Mouse (Mus musculus): Measurements from ENCODE around the gene Fn1. TPM values are rescaled to one million over a fixed set of nuclear protein-coding genes. Genes with fewer than 3 reads are reported as not detected.

Gene Fn1
- polyA plus RNA-seq, 1 experiment, result 112 TPM

- no peaks in the 10 kb centered on the region for H3K4me1 ChIP-seq (ENCODE audit: control insufficient read depth, insufficient read depth, low read length)
- no peak for TF ChIP-seq CTCF (IDR thresholded peaks at IDR 0.05; ENCODE audit: control insufficient read depth, insufficient read depth, low read length)
- TF ChIP-seq POLR2A (IDR thresholded peaks at IDR 0.05; ENCODE audit: borderline replicate concordance, control insufficient read depth, low read depth, low read length), result no peak
- H3K4me3 ChIP-seq (replicated peaks; ENCODE audit: control insufficient read depth, low read depth, low read length), result no peak overlapping the region
- 86% methylated on average over 6 of the region's 6 CpGs for WGBS
- no peak overlapping the region for H3K27ac ChIP-seq (ENCODE audit: control insufficient read depth, insufficient read depth, low read depth, low read length, poor library complexity)
Measured at GRCm38 (mm10) chr1:71658632-71659031, 5.6 kb upstream of the Fn1 start.

DNA sequence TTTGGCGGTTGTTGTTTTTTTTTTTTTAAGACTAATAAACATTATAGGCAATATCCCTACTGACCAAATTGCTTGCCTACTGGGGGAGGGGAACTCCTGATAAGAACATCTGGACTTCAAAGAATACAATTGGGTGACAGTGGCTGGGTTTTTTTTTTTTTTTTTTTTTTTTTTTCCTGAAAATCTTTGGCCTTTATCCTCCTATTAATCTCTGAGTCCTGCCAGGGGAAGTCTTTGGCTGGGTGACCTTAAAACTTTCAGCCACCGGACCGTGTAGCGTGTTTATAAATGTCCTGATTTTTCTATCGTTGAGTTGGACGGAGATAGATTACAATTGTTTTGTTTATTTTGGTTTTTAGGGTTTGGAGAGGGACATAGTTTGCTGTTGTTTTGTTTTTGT, 3.3 kb upstream of the Fn1 start:
- Histone ChIP-seq H3K4me3 (replicated peaks; ENCODE audit: control insufficient read depth, low read depth, low read length) (no peak overlapping the region), H3K4me1 (ENCODE audit: control insufficient read depth, insufficient read depth, low read length) (no peaks in the 10 kb centered on the region), H3K27ac (ENCODE audit: control insufficient read depth, insufficient read depth, low read depth, low read length, poor library complexity) (no peak overlapping the region)
- no peak for TF ChIP-seq POLR2A (IDR thresholded peaks at IDR 0.05; ENCODE audit: borderline replicate concordance, control insufficient read depth, low read depth, low read length)
- no peak for TF ChIP-seq CTCF (IDR thresholded peaks at IDR 0.05; ENCODE audit: control insufficient read depth, insufficient read depth, low read length)
- WGBS, result 79% methylated on average over 6 of the region's 6 CpGs

DNA sequence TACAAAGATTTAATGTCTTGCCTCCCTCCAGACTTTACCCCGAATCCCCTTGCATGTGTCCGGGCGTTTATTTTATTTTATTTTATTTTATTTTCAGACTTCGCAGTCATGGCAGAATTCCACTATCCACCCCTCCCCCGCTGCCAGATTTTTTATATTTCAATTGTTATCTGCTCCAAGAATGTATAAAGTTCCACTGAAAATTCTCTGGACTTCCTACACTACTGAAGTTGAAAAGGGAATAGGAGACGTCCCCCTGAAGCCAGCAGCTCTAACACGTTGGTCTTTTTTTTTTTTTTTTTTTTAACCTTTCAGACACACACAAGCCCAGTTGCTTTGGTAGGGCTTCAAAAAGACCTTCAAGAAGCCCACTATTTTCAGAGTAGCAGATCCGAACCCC, 1.2 kb upstream of the Fn1 start:
- Histone ChIP-seq H3K27ac (ENCODE audit: control insufficient read depth, insufficient read depth, low read depth, low read length, poor library complexity) (no peak overlapping the region), H3K4me1 (ENCODE audit: control insufficient read depth, insufficient read depth, low read length) (no peaks in the 10 kb centered on the region), H3K4me3 (replicated peaks; ENCODE audit: control insufficient read depth, low read depth, low read length) (no peak overlapping the region)
- TF ChIP-seq CTCF (IDR thresholded peaks at IDR 0.05; ENCODE audit: control insufficient read depth, insufficient read depth, low read length) (no peak), POLR2A (IDR thresholded peaks at IDR 0.05; ENCODE audit: borderline replicate concordance, control insufficient read depth, low read depth, low read length) (no peak)
- 21% methylated on average over 8 of the region's 8 CpGs for WGBS

GRCm38 (mm10) chr1:71653400-71654159, 580 bp upstream of the Fn1 start:
- no peak overlapping the region for H3K27ac ChIP-seq (ENCODE audit: control insufficient read depth, insufficient read depth, low read depth, low read length, poor library complexity)
- no peaks in the 10 kb centered on the region for H3K4me1 ChIP-seq (ENCODE audit: control insufficient read depth, insufficient read depth, low read length)
- peak overlapping the region; percentile 37 for H3K4me3 ChIP-seq (replicated peaks; ENCODE audit: control insufficient read depth, low read depth, low read length)
- 2% methylated on average over 24 of the region's 24 CpGs for WGBS
- TF ChIP-seq CTCF (IDR thresholded peaks at IDR 0.05; ENCODE audit: control insufficient read depth, insufficient read depth, low read length) (no peak), POLR2A (IDR thresholded peaks at IDR 0.05; ENCODE audit: borderline replicate concordance, control insufficient read depth, low read depth, low read length) (no peak)

DNA sequence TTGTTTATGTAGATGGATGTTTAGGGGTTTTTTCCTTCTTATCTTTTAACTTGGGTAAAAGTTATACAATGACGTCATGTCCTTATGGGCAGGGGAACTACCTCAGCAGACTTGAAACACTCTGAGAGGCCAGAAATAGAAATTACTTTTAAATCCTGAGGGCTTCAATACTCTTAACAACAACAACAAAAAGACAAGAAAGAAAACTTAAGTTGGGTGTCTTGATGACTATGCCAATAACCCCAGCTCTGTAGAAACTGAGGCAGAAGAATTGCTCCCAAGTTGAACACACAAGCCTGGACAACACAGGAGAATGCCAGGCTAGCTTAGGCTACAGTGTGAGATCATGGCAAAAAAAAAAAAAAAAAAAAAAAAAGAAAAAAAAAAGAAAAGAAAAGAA, 1.2 kb downstream of the Fn1 start:
- no peak overlapping the region for H3K4me3 ChIP-seq (replicated peaks; ENCODE audit: control insufficient read depth, low read depth, low read length)
- WGBS, result 22% methylated on average over 1 of the region's 1 CpGs

DNA sequence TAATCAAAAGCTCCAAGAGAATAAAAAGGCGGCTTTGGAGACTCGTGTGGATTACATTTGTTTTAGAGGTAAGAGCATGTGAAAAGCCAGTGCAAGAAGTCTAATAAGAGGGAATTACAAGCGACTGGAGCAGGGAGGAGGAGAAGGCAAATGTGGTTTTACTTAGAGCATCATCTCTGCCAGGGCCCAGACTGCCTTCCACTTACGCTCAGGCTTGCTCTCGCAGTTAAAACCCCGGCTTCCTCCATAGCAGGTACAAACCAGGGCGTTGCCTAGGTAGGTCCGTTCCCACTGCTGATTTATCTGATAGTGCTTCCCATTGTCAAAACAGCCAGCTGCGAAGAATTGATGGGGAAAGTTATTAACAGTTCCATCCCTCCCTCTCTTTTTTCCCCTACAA, 1.7 kb downstream of the Fn1 start:
- no peak overlapping the region for H3K27ac ChIP-seq (ENCODE audit: control insufficient read depth, insufficient read depth, low read depth, low read length, poor library complexity)
- TF ChIP-seq CTCF (IDR thresholded peaks at IDR 0.05; ENCODE audit: control insufficient read depth, insufficient read depth, low read length), result no peak
- no peak for TF ChIP-seq POLR2A (IDR thresholded peaks at IDR 0.05; ENCODE audit: borderline replicate concordance, control insufficient read depth, low read depth, low read length)
- 63% methylated on average over 9 of the region's 9 CpGs for WGBS

More for the DNA sequence above, 1.2 kb downstream of the Fn1 start:
- H3K4me1 ChIP-seq (ENCODE audit: control insufficient read depth, insufficient read depth, low read length), result no peaks in the 10 kb centered on the region
- no peak for TF ChIP-seq POLR2A (IDR thresholded peaks at IDR 0.05; ENCODE audit: borderline replicate concordance, control insufficient read depth, low read depth, low read length)
- TF ChIP-seq CTCF (IDR thresholded peaks at IDR 0.05; ENCODE audit: control insufficient read depth, insufficient read depth, low read length), result no peak
- no peak overlapping the region for H3K27ac ChIP-seq (ENCODE audit: control insufficient read depth, insufficient read depth, low read depth, low read length, poor library complexity)

GRCm38 (mm10) chr1:71650741-71651140, 2.3 kb downstream of the Fn1 start:
- H3K27ac ChIP-seq (ENCODE audit: control insufficient read depth, insufficient read depth, low read depth, low read length, poor library complexity), result no peak overlapping the region
- no peak overlapping the region for H3K4me3 ChIP-seq (replicated peaks; ENCODE audit: control insufficient read depth, low read depth, low read length)
- 80% methylated on average over 6 of the region's 6 CpGs for WGBS
- no peaks in the 10 kb centered on the region for H3K4me1 ChIP-seq (ENCODE audit: control insufficient read depth, insufficient read depth, low read length)
- TF ChIP-seq CTCF (IDR thresholded peaks at IDR 0.05; ENCODE audit: control insufficient read depth, insufficient read depth, low read length) (no peak), POLR2A (IDR thresholded peaks at IDR 0.05; ENCODE audit: borderline replicate concordance, control insufficient read depth, low read depth, low read length) (no peak)

More for the DNA sequence above, 1.7 kb downstream of the Fn1 start:
- Histone ChIP-seq H3K4me1 (ENCODE audit: control insufficient read depth, insufficient read depth, low read length) (no peaks in the 10 kb centered on the region), H3K4me3 (replicated peaks; ENCODE audit: control insufficient read depth, low read depth, low read length) (peak overlapping the region; percentile 26)

DNA sequence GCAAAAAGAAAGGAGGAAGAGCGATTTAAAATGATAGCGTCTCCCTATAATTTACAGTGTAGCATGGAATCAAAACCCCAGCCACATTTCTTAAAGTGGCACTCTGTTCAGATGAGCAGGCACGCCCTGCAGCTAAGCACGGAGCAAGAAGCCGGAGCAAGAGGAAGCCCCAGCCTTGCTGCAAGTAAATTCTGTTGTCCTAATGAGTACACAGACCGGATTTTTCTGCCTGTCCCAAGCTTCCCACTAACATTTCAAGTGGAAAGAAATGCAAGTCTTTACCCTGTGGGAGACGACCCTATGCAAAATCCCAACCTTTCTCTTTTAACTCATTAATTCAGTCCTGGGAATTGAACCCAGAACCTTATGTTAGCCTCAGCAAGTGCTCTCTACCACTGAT, 4.8 kb downstream of the Fn1 start:
- H3K4me1 ChIP-seq (ENCODE audit: control insufficient read depth, insufficient read depth, low read length), result no peaks in the 10 kb centered on the region
- H3K4me3 ChIP-seq (replicated peaks; ENCODE audit: control insufficient read depth, low read depth, low read length), result no peak overlapping the region
- H3K27ac ChIP-seq (ENCODE audit: control insufficient read depth, insufficient read depth, low read depth, low read length, poor library complexity), result no peak overlapping the region
- WGBS, result 89% methylated on average over 7 of the region's 7 CpGs
- TF ChIP-seq CTCF (IDR thresholded peaks at IDR 0.05; ENCODE audit: control insufficient read depth, insufficient read depth, low read length) (no peak), POLR2A (IDR thresholded peaks at IDR 0.05; ENCODE audit: borderline replicate concordance, control insufficient read depth, low read depth, low read length) (no peak)

Data from bone marrow, adult 2 months (tissue).